ENCODE assay signal across 9 mouse cellular contexts in the genomic region with DNA sequence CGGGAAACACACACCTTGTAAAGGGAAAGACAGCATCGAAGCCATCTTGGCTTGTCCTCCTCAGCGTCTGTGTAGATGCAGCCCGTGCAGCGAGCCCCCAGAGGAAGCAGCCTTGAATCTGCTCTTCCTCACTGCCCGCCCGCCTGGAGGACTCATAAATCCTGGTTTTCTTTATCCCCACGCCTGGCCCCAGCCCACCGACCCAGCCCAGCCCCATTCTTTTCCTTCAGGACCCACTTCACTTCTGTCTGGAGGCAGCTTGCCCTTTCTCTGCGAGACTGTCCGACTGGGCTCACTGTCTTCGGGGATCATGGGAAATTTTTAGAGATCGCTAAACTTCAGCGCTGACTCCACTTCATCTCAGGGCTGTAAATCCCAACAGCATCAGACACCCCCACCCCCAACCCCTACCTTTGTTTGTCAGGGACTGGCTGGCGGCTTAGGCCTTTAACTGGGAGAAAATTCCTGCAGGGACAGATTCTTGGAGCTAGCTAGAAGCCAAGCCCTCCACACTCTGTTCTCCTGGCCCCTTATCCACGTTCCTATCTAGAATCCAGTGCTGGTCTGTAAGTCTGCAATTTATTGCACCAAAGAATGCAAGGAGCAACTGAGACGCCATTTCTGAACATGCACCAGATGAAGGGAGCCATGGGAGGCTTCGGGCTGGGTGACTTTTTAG. TPM values are rescaled to one million over a fixed set of nuclear protein-coding genes. Genes with fewer than 3 reads are reported as not detected.
A peak's percentile ranks its signal among the peaks of the same experiment; 100 is the strongest.
DNase-seq lines count a peak whose midpoint lies in the region; ATAC-seq lines count a peak whose summit lies in the region.
"Had no signal": no experiment of that assay in that cellular context is flagged by ENCODE, and none has a peak within 500 bp of the region (broad histone marks: within the 10 kb centered on the region; RNA-seq: fewer than 3 reads in every experiment).

No protein-coding gene starts in this region.

- WGBS in embryonic facial prominence, embryonic 14.5 days, result 30% methylated on average over 18 of the region's 18 CpGs
- 15% methylated on average over 18 of the region's 18 CpGs for WGBS in intestine, embryonic 16.5 days

- peak; percentile 65 for DNase-seq in left cerebral cortex, postnatal 4 days
- no peak for DNase-seq in left cerebral cortex, postnatal 10 days (ENCODE audit: extremely low spot score in 1 of 2, low spot score in 2 of 2)
- DNase-seq in embryonic facial prominence, embryonic 14.5 days (ENCODE audit: low spot score), result peak; percentile 52
- DNase-seq in retina, embryonic 14.5 days (ENCODE audit: low spot score), result peak; percentile 65
- no peak for DNase-seq in cerebellum, postnatal 25 days
- no peak for DNase-seq in adipocyte (ENCODE audit: low spot score)
- no peak for DNase-seq in right cerebral cortex, adult 2 months (ENCODE audit: low spot score in 2 of 2)

- no peaks in the 10 kb centered on the region for H3K27me3 ChIP-seq in embryonic facial prominence, embryonic 14.5 days (replicated peaks; ENCODE audit: control insufficient read depth, insufficient read depth, low read length)
- H3K27me3 ChIP-seq in intestine, embryonic 16.5 days (replicated peaks; ENCODE audit: control insufficient read depth, insufficient read depth, low read length), result no peaks in the 10 kb centered on the region

- H3K9ac ChIP-seq in embryonic facial prominence, embryonic 14.5 days (ENCODE audit: low read depth, low read length), result peak overlapping the region; percentile 42; the same call in 1 of the 2 replicates
- H3K9ac ChIP-seq in intestine, embryonic 16.5 days (ENCODE audit: low read depth, low read length), result peak overlapping the region; percentile 34; the same call in 1 of the 2 replicates

- intact Hi-C loops in left cerebral cortex, postnatal 4 days (cut with DNase I), result no loop called here
- intact Hi-C loops in left cerebral cortex, postnatal 10 days (cut with DNase I), result no loop called here

- no peaks in the 10 kb centered on the region for H3K36me3 ChIP-seq in embryonic facial prominence, embryonic 14.5 days (ENCODE audit: control insufficient read depth, insufficient read depth, low read length)
- H3K36me3 ChIP-seq in intestine, embryonic 16.5 days (ENCODE audit: control insufficient read depth, insufficient read depth, low read length), result no peaks in the 10 kb centered on the region

- peak; percentile 17; the same call in 1 of the 2 replicates for ATAC-seq in embryonic facial prominence, embryonic 14.5 days (ENCODE audit: low read depth)
- ATAC-seq in intestine, embryonic 16.5 days, result 0 out of 2 replicates have a peak, but pooled peaks have one; percentile 5

- peaks cover 25% of the 10 kb centered on the region for H3K4me1 ChIP-seq in embryonic facial prominence, embryonic 14.5 days (ENCODE audit: control insufficient read depth, insufficient read depth, low read length)
- H3K4me1 ChIP-seq in intestine, embryonic 16.5 days (ENCODE audit: control insufficient read depth, insufficient read depth, low read length), result peaks cover 53% of the 10 kb centered on the region

- peak overlapping the region; percentile 39 for H3K4me2 ChIP-seq in embryonic facial prominence, embryonic 14.5 days (ENCODE audit: low read depth, low read length)
- H3K4me2 ChIP-seq in intestine, embryonic 16.5 days (ENCODE audit: low read depth, low read length), result peak overlapping the region; percentile 37

- H3K4me3 ChIP-seq in embryonic facial prominence, embryonic 14.5 days (ENCODE audit: low read depth, low read length), result peak overlapping the region; percentile 11
- H3K4me3 ChIP-seq in intestine, embryonic 16.5 days (ENCODE audit: low read length), result no peak overlapping the region
- H3K4me3 ChIP-seq: erythroblast, embryonic 14.5 days had no signal

- H3K9me3 ChIP-seq in embryonic facial prominence, embryonic 14.5 days (ENCODE audit: control insufficient read depth, low read length), result 0 out of 2 replicates have a peak, but pooled peaks cover 4% of the 10 kb centered on the region
- no peaks in the 10 kb centered on the region for H3K9me3 ChIP-seq in intestine, embryonic 16.5 days (ENCODE audit: control insufficient read depth, low read length)

- H3K27ac ChIP-seq in embryonic facial prominence, embryonic 14.5 days (replicated peaks; ENCODE audit: low read depth, low read length), result peak overlapping the region; percentile 63
- peak overlapping the region; percentile 68 for H3K27ac ChIP-seq in intestine, embryonic 16.5 days (ENCODE audit: low read length)

RNA-seq across cellular contexts. Expression of a gene that starts 57.0 kb away (rescaled TPM):
- total RNA-seq in left cerebral cortex, postnatal 4 days (2021), result 10 to 100 TPM; 11.3 to 11.4 TPM
- 10 to 100 TPM in 1 of 2 experiments, 1 to 10 TPM in 1; 9.5 to 10.7 TPM for total RNA-seq in left cerebral cortex, postnatal 10 days (2021)
- 15.3 and 18.8 TPM in 2 replicates for polyA plus RNA-seq in embryonic facial prominence, embryonic 14.5 days (2014; fragmentation: Nextera tagmentation; extraction: Ambion mirVana)
- 34.2 and 34.3 TPM in 2 replicates for polyA plus RNA-seq in intestine, embryonic 16.5 days (2015; fragmentation: Nextera tagmentation; extraction: Ambion mirVana)
- polyA plus RNA-seq: erythroblast, embryonic 14.5 days had no signal

Comparison
In these comparisons a context has a peak if more than half of its experiments do, and no peak if none do; other contexts are left out.
1. DNase-seq: peak in left cerebral cortex, postnatal 4 days (single experiment), embryonic facial prominence, embryonic 14.5 days (single experiment) and retina, embryonic 14.5 days (single experiment); none in left cerebral cortex, postnatal 10 days (0 of 2), cerebellum, postnatal 25 days (0 of 2), adipocyte (single experiment) and right cerebral cortex, adult 2 months (0 of 2).